Mouse (Mus musculus): ENCODE data around the gene Pigk. TPM values are rescaled to one million over a fixed set of nuclear protein-coding genes. Genes with fewer than 3 reads are reported as not detected.

The Pigk gene
- polyA plus RNA-seq, 1 experiment from 2014 or later: 37.5 TPM

GRCm38 (mm10) chr3:152872596-152872995 is 158.7 kb downstream of the Pigk start:
- Histone ChIP-seq H3K4me2 (no peak overlapping the region), H3K9me3 (replicated peaks; ENCODE audit: control insufficient read depth, low read length) (no peaks in the 10 kb centered on the region), H3K4me1 (ENCODE audit: control insufficient read depth, insufficient read depth, low read length) (0 out of 2 replicates have a peak, but pooled peaks cover 3% of the 10 kb centered on the region), H3K36me3 (ENCODE audit: control insufficient read depth, insufficient read depth, low read length) (no peaks in the 10 kb centered on the region), H3K4me3 (ENCODE audit: low read depth, low read length) (no peak overlapping the region), H3K27me3 (ENCODE audit: control insufficient read depth, insufficient read depth, low read length) (no peaks in the 10 kb centered on the region), H3K27ac (ENCODE audit: low read depth, low read length) (no peak overlapping the region), H3K9ac (ENCODE audit: low read depth, low read length) (no peak overlapping the region)
- WGBS (ENCODE audit: insufficient replicate concordance): 63% methylated on average over 6 of the region's 6 CpGs
- ATAC-seq (replicated peaks; ENCODE audit: insufficient number of reproducible peaks, low FRiP score, low TSS enrichment): no peak

GRCm38 (mm10) chr3:152874431-152875355 is 160.8 kb downstream of the Pigk start:
- ATAC-seq (replicated peaks; ENCODE audit: insufficient number of reproducible peaks, low FRiP score, low TSS enrichment): no peak
- Histone ChIP-seq H3K36me3 (ENCODE audit: control insufficient read depth, insufficient read depth, low read length) (no peaks in the 10 kb centered on the region), H3K4me3 (ENCODE audit: low read depth, low read length) (no peak overlapping the region), H3K9ac (ENCODE audit: low read depth, low read length) (no peak overlapping the region), H3K4me1 (ENCODE audit: control insufficient read depth, insufficient read depth, low read length) (no peaks in the 10 kb centered on the region), H3K27me3 (ENCODE audit: control insufficient read depth, insufficient read depth, low read length) (no peaks in the 10 kb centered on the region), H3K9me3 (replicated peaks; ENCODE audit: control insufficient read depth, low read length) (no peaks in the 10 kb centered on the region), H3K27ac (ENCODE audit: low read depth, low read length) (no peak overlapping the region), H3K4me2 (no peak overlapping the region)
- WGBS (ENCODE audit: insufficient replicate concordance): 84% methylated on average over 17 of the region's 17 CpGs

GRCm38 (mm10) chr3:152875723-152876290 is 161.9 kb downstream of the Pigk start:
- Histone ChIP-seq H3K9me3 (replicated peaks; ENCODE audit: control insufficient read depth, low read length) (no peaks in the 10 kb centered on the region), H3K27ac (ENCODE audit: low read depth, low read length) (no peak overlapping the region), H3K4me1 (ENCODE audit: control insufficient read depth, insufficient read depth, low read length) (no peaks in the 10 kb centered on the region), H3K4me2 (no peak overlapping the region), H3K4me3 (ENCODE audit: low read depth, low read length) (no peak overlapping the region), H3K36me3 (ENCODE audit: control insufficient read depth, insufficient read depth, low read length) (no peaks in the 10 kb centered on the region), H3K27me3 (ENCODE audit: control insufficient read depth, insufficient read depth, low read length) (no peaks in the 10 kb centered on the region), H3K9ac (ENCODE audit: low read depth, low read length) (no peak overlapping the region)
- WGBS (ENCODE audit: insufficient replicate concordance): 78% methylated on average over 6 of the region's 6 CpGs
- ATAC-seq (replicated peaks; ENCODE audit: insufficient number of reproducible peaks, low FRiP score, low TSS enrichment): no peak

- no peaks in the 10 kb centered on the region for H3K36me3 ChIP-seq (ENCODE audit: control insufficient read depth, insufficient read depth, low read length)
- H3K27me3 ChIP-seq (ENCODE audit: control insufficient read depth, insufficient read depth, low read length): no peaks in the 10 kb centered on the region
- no peaks in the 10 kb centered on the region for H3K9me3 ChIP-seq (replicated peaks; ENCODE audit: control insufficient read depth, low read length)
- no peak for ATAC-seq (replicated peaks; ENCODE audit: insufficient number of reproducible peaks, low FRiP score, low TSS enrichment)
- no peak overlapping the region for H3K4me2 ChIP-seq
- H3K4me3 ChIP-seq (ENCODE audit: low read depth, low read length): no peak overlapping the region
- peaks cover 2% of the 10 kb centered on the region for H3K4me1 ChIP-seq (ENCODE audit: control insufficient read depth, insufficient read depth, low read length)
- 60% methylated on average over 15 of the region's 15 CpGs for WGBS (ENCODE audit: insufficient replicate concordance)
- no peak overlapping the region for H3K27ac ChIP-seq (ENCODE audit: low read depth, low read length)
- H3K9ac ChIP-seq (ENCODE audit: low read depth, low read length): no peak overlapping the region
Observed at GRCm38 (mm10) chr3:152880121-152880835, 166.4 kb downstream of the Pigk start.

GRCm38 (mm10) chr3:152881706-152882105 is 167.8 kb downstream of the Pigk start:
- Histone ChIP-seq H3K4me2 (no peak overlapping the region), H3K9ac (ENCODE audit: low read depth, low read length) (no peak overlapping the region), H3K4me1 (ENCODE audit: control insufficient read depth, insufficient read depth, low read length) (peaks cover 2% of the 10 kb centered on the region), H3K27me3 (ENCODE audit: control insufficient read depth, insufficient read depth, low read length) (no peaks in the 10 kb centered on the region), H3K36me3 (ENCODE audit: control insufficient read depth, insufficient read depth, low read length) (no peaks in the 10 kb centered on the region), H3K27ac (ENCODE audit: low read depth, low read length) (no peak overlapping the region), H3K4me3 (ENCODE audit: low read depth, low read length) (no peak overlapping the region), H3K9me3 (replicated peaks; ENCODE audit: control insufficient read depth, low read length) (no peaks in the 10 kb centered on the region)
- no peak for ATAC-seq (replicated peaks; ENCODE audit: insufficient number of reproducible peaks, low FRiP score, low TSS enrichment)
- WGBS (ENCODE audit: insufficient replicate concordance): 75% methylated on average over 4 of the region's 4 CpGs

GRCm38 (mm10) chr3:152883556-152883955 is 169.7 kb downstream of the Pigk start:
- no peak overlapping the region for H3K4me2 ChIP-seq
- H3K9me3 ChIP-seq (replicated peaks; ENCODE audit: control insufficient read depth, low read length): no peaks in the 10 kb centered on the region
- H3K27ac ChIP-seq (ENCODE audit: low read depth, low read length): no peak overlapping the region
- H3K27me3 ChIP-seq (ENCODE audit: control insufficient read depth, insufficient read depth, low read length): no peaks in the 10 kb centered on the region
- H3K36me3 ChIP-seq (ENCODE audit: control insufficient read depth, insufficient read depth, low read length): no peaks in the 10 kb centered on the region
- peaks cover 2% of the 10 kb centered on the region for H3K4me1 ChIP-seq (ENCODE audit: control insufficient read depth, insufficient read depth, low read length)
- no peak overlapping the region for H3K4me3 ChIP-seq (ENCODE audit: low read depth, low read length)
- 68% methylated on average over 3 of the region's 3 CpGs for WGBS (ENCODE audit: insufficient replicate concordance)
- no peak for ATAC-seq (replicated peaks; ENCODE audit: insufficient number of reproducible peaks, low FRiP score, low TSS enrichment)
- no peak overlapping the region for H3K9ac ChIP-seq (ENCODE audit: low read depth, low read length)

- Histone ChIP-seq H3K4me3 (ENCODE audit: low read depth, low read length) (no peak overlapping the region), H3K4me1 (ENCODE audit: control insufficient read depth, insufficient read depth, low read length) (peaks cover 2% of the 10 kb centered on the region), H3K27ac (ENCODE audit: low read depth, low read length) (no peak overlapping the region), H3K27me3 (ENCODE audit: control insufficient read depth, insufficient read depth, low read length) (no peaks in the 10 kb centered on the region), H3K4me2 (no peak overlapping the region), H3K9me3 (replicated peaks; ENCODE audit: control insufficient read depth, low read length) (no peaks in the 10 kb centered on the region), H3K9ac (ENCODE audit: low read depth, low read length) (no peak overlapping the region), H3K36me3 (ENCODE audit: control insufficient read depth, insufficient read depth, low read length) (no peaks in the 10 kb centered on the region)
- no peak for ATAC-seq (replicated peaks; ENCODE audit: insufficient number of reproducible peaks, low FRiP score, low TSS enrichment)
Observed at GRCm38 (mm10) chr3:152886749-152887148, 172.8 kb downstream of the Pigk start.

- Histone ChIP-seq H3K27ac (ENCODE audit: low read depth, low read length) (no peak overlapping the region), H3K4me3 (ENCODE audit: low read depth, low read length) (no peak overlapping the region), H3K4me1 (ENCODE audit: control insufficient read depth, insufficient read depth, low read length) (peaks cover 2% of the 10 kb centered on the region), H3K27me3 (ENCODE audit: control insufficient read depth, insufficient read depth, low read length) (no peaks in the 10 kb centered on the region), H3K4me2 (no peak overlapping the region), H3K9ac (ENCODE audit: low read depth, low read length) (no peak overlapping the region), H3K9me3 (replicated peaks; ENCODE audit: control insufficient read depth, low read length) (no peaks in the 10 kb centered on the region), H3K36me3 (ENCODE audit: control insufficient read depth, insufficient read depth, low read length) (no peaks in the 10 kb centered on the region)
- ATAC-seq (replicated peaks; ENCODE audit: insufficient number of reproducible peaks, low FRiP score, low TSS enrichment): no peak
- 74% methylated on average over 7 of the region's 7 CpGs for WGBS (ENCODE audit: insufficient replicate concordance)
Observed at GRCm38 (mm10) chr3:152888116-152888515, 174.2 kb downstream of the Pigk start.

Measured in heart, embryonic 11.5 days (tissue).